Mouse (Mus musculus) midbrain, embryonic 14.5 days (tissue): ENCODE measurements around the gene Nhp2. TPM values are rescaled to one million over a fixed set of nuclear protein-coding genes. Genes with fewer than 3 reads are reported as not detected.
"Not testable (repeated sequence)": the region's sequence is repeated elsewhere in the genome, so short reads cannot be mapped to it uniquely, and the experiment has no call there.

Experiments used
- ATAC-seq: fragments of 200-750 bp; cut with Nextera tagmentation; 2 replicates; pipeline ENCODE4 v1.8.0; 2017; ENCODE audit warnings: moderate number of reproducible peaks, moderate library complexity; ENCODE audit not compliant: low FRiP score, low TSS enrichment
- DNase-seq: peaks from one replicate; pipeline ENCODE4 v3.0.0-alpha.2; 2015
- H3K27ac ChIP-seq: fragments of 300-500 bp; sonication (generic); replicated peaks from 2 replicates; pipeline ENCODE4 v1.5.1; 2014; ENCODE audit warnings: mild to moderate bottlenecking, low read depth, low read length, moderate library complexity
- H3K27me3 ChIP-seq: fragments of 300-500 bp; sonication (generic); 2 replicates; pipeline ENCODE4 v1.6.1; 2014; ENCODE audit warnings: low read length, control low read depth, mixed read lengths; ENCODE audit not compliant: control insufficient read depth, insufficient read depth
- H3K36me3 ChIP-seq: fragments of 300-500 bp; sonication (generic); 2 replicates; pipeline ENCODE4 v1.6.1; 2014; ENCODE audit warnings: low read length, control low read depth; ENCODE audit not compliant: control insufficient read depth, insufficient read depth
- H3K4me1 ChIP-seq: fragments of 300-500 bp; sonication (generic); 2 replicates; pipeline ENCODE4 v1.6.1; 2014; ENCODE audit warnings: mild to moderate bottlenecking, antibody characterized with exemption, low read length, control low read depth; ENCODE audit not compliant: control insufficient read depth, insufficient read depth
- H3K4me2 ChIP-seq: fragments of 300-500 bp; sonication (generic); 2 replicates; pipeline ENCODE4 v1.6.1; 2014; ENCODE audit warnings: mild to moderate bottlenecking, low read length, moderate library complexity
- H3K4me3 ChIP-seq: fragments of 300-500 bp; sonication (generic); replicated peaks from 2 replicates; pipeline ENCODE4 v1.5.1; 2014; ENCODE audit warnings: low read depth, low read length
- H3K9ac ChIP-seq: fragments of 300-500 bp; sonication (generic); replicated peaks from 2 replicates; pipeline ENCODE4 v1.6.1; 2014; ENCODE audit warnings: mild to moderate bottlenecking, low read length, moderate library complexity
- H3K9me3 ChIP-seq: fragments of 300-500 bp; sonication (generic); 2 replicates; pipeline ENCODE4 v1.6.1; 2016; ENCODE audit warnings: low read length, control low read depth, mixed read lengths; ENCODE audit not compliant: control insufficient read depth
- WGBS: fragments of 180-500 bp; shearing (Covaris S2); extraction: QIAGEN DNeasy Blood & Tissue Kit; methylation state at CpG from one replicate; pipeline ENCODE4 v1.1.7; 2014; 5-methylcytosine and 5-hydroxymethylcytosine counted together
- polyA plus RNA-seq: library from polyadenylated mRNA; unstranded; fragments of >200 nt; fragmentation: Nextera tagmentation; extraction: Ambion mirVana; gene quantifications from 2 replicates; pipeline ENCODE4 v1.2.1, GENCODE M21; 2014

The Nhp2 gene
- polyA plus RNA-seq, 1 experiment from 2014 or later, result 107 TPM

- Histone ChIP-seq H3K36me3 (no peaks in the 10 kb centered on the region), H3K4me3 (no peak overlapping the region), H3K4me2 (no peak overlapping the region), H3K9me3 (no peaks in the 10 kb centered on the region), H3K27ac (no peak overlapping the region), H3K4me1 (no peaks in the 10 kb centered on the region), H3K9ac (no peak overlapping the region), H3K27me3 (no peaks in the 10 kb centered on the region)
- DNase-seq (no peak), ATAC-seq (no peak)
- 81% methylated on average over 8 of the region's 8 CpGs for WGBS
Observed at GRCm38 (mm10) chr11:51614256-51614655, 5.3 kb upstream of the Nhp2 start.

GRCm38 (mm10) chr11:51615129-51615528, 4.4 kb upstream of the Nhp2 start:
- Histone ChIP-seq H3K4me1 (peaks cover 2% of the 10 kb centered on the region), H3K9me3 (no peaks in the 10 kb centered on the region), H3K4me3 (no peak overlapping the region; the same call in 1 of the 2 replicates), H3K27ac (no peak overlapping the region), H3K9ac (peak overlapping the region; percentile 56; the same call in 1 of the 2 replicates), H3K36me3 (no peaks in the 10 kb centered on the region), H3K27me3 (no peaks in the 10 kb centered on the region), H3K4me2 (peak overlapping the region; percentile 60)
- DNase-seq, result no peak
- no peak for ATAC-seq
- 59% methylated on average over 7 of the region's 7 CpGs for WGBS

GRCm38 (mm10) chr11:51615601-51616000, 3.9 kb upstream of the Nhp2 start:
- WGBS, result 7% methylated on average over 14 of the region's 14 CpGs
- DNase-seq, result peak; percentile 60
- peak overlapping the region; percentile 60 for H3K4me2 ChIP-seq

GRCm38 (mm10) chr11:51616113-51616512, 3.4 kb upstream of the Nhp2 start:
- H3K27ac ChIP-seq, H3K9ac ChIP-seq, H3K36me3 ChIP-seq, H3K4me2 ChIP-seq, H3K4me3 ChIP-seq, H3K9me3 ChIP-seq, H3K4me1 ChIP-seq, H3K27me3 ChIP-seq, ATAC-seq, DNase-seq: not testable (repeated sequence)
- 91% methylated on average over 7 of the region's 7 CpGs for WGBS

More at GRCm38 (mm10) chr11:51615601-51616000, 3.9 kb upstream of the Nhp2 start:
- Histone ChIP-seq H3K4me1 (peaks cover 7% of the 10 kb centered on the region), H3K9me3 (no peaks in the 10 kb centered on the region), H3K27ac (no peak overlapping the region), H3K27me3 (no peaks in the 10 kb centered on the region), H3K9ac (peak overlapping the region; percentile 56; the same call in 1 of the 2 replicates), H3K4me3 (peak overlapping the region; percentile 27), H3K36me3 (no peaks in the 10 kb centered on the region)
- ATAC-seq, result no peak

GRCm38 (mm10) chr11:51617693-51618092, 1.8 kb upstream of the Nhp2 start:
- 2% methylated on average over 4 of the region's 4 CpGs for WGBS

GRCm38 (mm10) chr11:51618894-51619408, 584 bp upstream of the Nhp2 start:
- ATAC-seq (peak; percentile 63), DNase-seq (no peak)
- Histone ChIP-seq H3K27ac (no peak overlapping the region), H3K9ac (peak overlapping the region; percentile 31; the same call in 1 of the 2 replicates), H3K4me3 (peak overlapping the region; percentile 83), H3K4me1 (peaks cover 9% of the 10 kb centered on the region), H3K9me3 (no peaks in the 10 kb centered on the region), H3K4me2 (peak overlapping the region; percentile 83), H3K36me3 (peaks cover 29% of the 10 kb centered on the region), H3K27me3 (no peaks in the 10 kb centered on the region)
- WGBS, result 54% methylated on average over 8 of the region's 8 CpGs

More at GRCm38 (mm10) chr11:51617693-51618092, 1.8 kb upstream of the Nhp2 start:
- Histone ChIP-seq H3K27ac (no peak overlapping the region), H3K4me1 (peaks cover 9% of the 10 kb centered on the region), H3K36me3 (peaks cover 16% of the 10 kb centered on the region), H3K4me2 (no peak overlapping the region), H3K4me3 (no peak overlapping the region), H3K9me3 (no peaks in the 10 kb centered on the region), H3K9ac (no peak overlapping the region), H3K27me3 (no peaks in the 10 kb centered on the region)
- ATAC-seq, result no peak
- DNase-seq, result peak; percentile 83

- peak overlapping the region; percentile 83 for H3K4me2 ChIP-seq
- no peak overlapping the region for H3K27ac ChIP-seq
- H3K4me3 ChIP-seq, result peak overlapping the region; percentile 83
- peaks cover 9% of the 10 kb centered on the region for H3K4me1 ChIP-seq
- peaks cover 40% of the 10 kb centered on the region for H3K36me3 ChIP-seq
- no peak for ATAC-seq
- no peaks in the 10 kb centered on the region for H3K9me3 ChIP-seq
- peak overlapping the region; percentile 71 for H3K9ac ChIP-seq
- 2% methylated on average over 11 of the region's 11 CpGs for WGBS
- H3K27me3 ChIP-seq, result no peaks in the 10 kb centered on the region
- no peak for DNase-seq
Observed at GRCm38 (mm10) chr11:51620084-51620483, 549 bp downstream of the Nhp2 start.

GRCm38 (mm10) chr11:51621776-51622175, 2.2 kb downstream of the Nhp2 start:
- H3K27me3 ChIP-seq, result no peaks in the 10 kb centered on the region
- no peak for DNase-seq
- ATAC-seq, result no peak
- H3K4me1 ChIP-seq, result peaks cover 9% of the 10 kb centered on the region
- peaks cover 57% of the 10 kb centered on the region for H3K36me3 ChIP-seq
- H3K4me2 ChIP-seq, result no peak overlapping the region
- WGBS, result 97% methylated on average over 2 of the region's 2 CpGs
- H3K9ac ChIP-seq, result no peak overlapping the region
- no peak overlapping the region for H3K27ac ChIP-seq
- no peak overlapping the region for H3K4me3 ChIP-seq
- no peaks in the 10 kb centered on the region for H3K9me3 ChIP-seq

GRCm38 (mm10) chr11:51622971-51623491, 3.5 kb downstream of the Nhp2 start:
- Histone ChIP-seq H3K4me1 (peaks cover 9% of the 10 kb centered on the region), H3K9me3 (no peaks in the 10 kb centered on the region), H3K4me2 (no peak overlapping the region), H3K27ac (no peak overlapping the region), H3K36me3 (peaks cover 69% of the 10 kb centered on the region), H3K4me3 (no peak overlapping the region), H3K9ac (no peak overlapping the region), H3K27me3 (no peaks in the 10 kb centered on the region)
- DNase-seq (no peak), ATAC-seq (no peak)
- WGBS, result 92% methylated on average over 7 of the region's 7 CpGs
